Mouse (Mus musculus): ENCODE measurements around the gene Olfr1370.
"Not testable (repeated sequence)": the region's sequence is repeated elsewhere in the genome, so short reads cannot be mapped to it uniquely, and the experiment has no call there.

Olfr1370 gene

GRCm38 (mm10) chr13:21074847-21075246 lies at the start of gene Olfr1370:
Gene Olfr1370, minus strand, starts transcription at chr13:21074947.
- DNase-seq (ENCODE audit: low read depth, low spot score), result no peak

- DNase-seq (ENCODE audit: low read depth, low spot score), result no peak
These were observed 39.4 kb upstream of the Olfr1370 start for GRCm38 (mm10) chr13:21114121-21114520.

- DNase-seq (ENCODE audit: low read depth, low spot score), result not testable (repeated sequence)
These were observed 36.4 kb upstream of the Olfr1370 start, which contains the start of gene Olfr1369-ps1 for GRCm38 (mm10) chr13:21111183-21111582. Gene Olfr1369-ps1, plus strand, starts transcription at chr13:21111483.

GRCm38 (mm10) chr13:21110441-21110840 lies 35.7 kb upstream of the Olfr1370 start:
- DNase-seq (ENCODE audit: low read depth, low spot score), result no peak

GRCm38 (mm10) chr13:21109759-21110158 lies 35.0 kb upstream of the Olfr1370 start:
- DNase-seq (ENCODE audit: low read depth, low spot score), result no peak

GRCm38 (mm10) chr13:21082686-21083085 lies 7.9 kb upstream of the Olfr1370 start:
- no peak for DNase-seq (ENCODE audit: low read depth, low spot score)

- DNase-seq (ENCODE audit: low read depth, low spot score), result no peak
These were observed 8.7 kb downstream of the Olfr1370 start for GRCm38 (mm10) chr13:21066021-21066420.

GRCm38 (mm10) chr13:21050118-21050517 lies 24.6 kb downstream of the Olfr1370 start:
- DNase-seq (ENCODE audit: low read depth, low spot score), result no peak

GRCm38 (mm10) chr13:21040589-21041199 lies 34.1 kb downstream of the Olfr1370 start:
- no peak for DNase-seq (ENCODE audit: low read depth, low spot score)

- no peak for DNase-seq (ENCODE audit: low read depth, low spot score)
These were observed 38.8 kb downstream of the Olfr1370 start for GRCm38 (mm10) chr13:21035981-21036380.

- DNase-seq (ENCODE audit: low read depth, low spot score), result peak; percentile 43
These were observed 39.7 kb downstream of the Olfr1370 start for GRCm38 (mm10) chr13:21035011-21035410.

- DNase-seq (ENCODE audit: low read depth, low spot score), result no peak
These were observed 41.6 kb downstream of the Olfr1370 start for GRCm38 (mm10) chr13:21033176-21033575.

GRCm38 (mm10) chr13:21024831-21025230 lies 49.9 kb downstream of the Olfr1370 start:
- DNase-seq (ENCODE audit: low read depth, low spot score), result no peak
